Mouse (Mus musculus): ENCODE data around the gene Cbln3. TPM values are rescaled to one million over a fixed set of nuclear protein-coding genes. Genes with fewer than 3 reads are reported as not detected.

The Cbln3 gene
- polyA plus RNA-seq, 1 experiment from 2014 or later = 0.56 TPM

DNA sequence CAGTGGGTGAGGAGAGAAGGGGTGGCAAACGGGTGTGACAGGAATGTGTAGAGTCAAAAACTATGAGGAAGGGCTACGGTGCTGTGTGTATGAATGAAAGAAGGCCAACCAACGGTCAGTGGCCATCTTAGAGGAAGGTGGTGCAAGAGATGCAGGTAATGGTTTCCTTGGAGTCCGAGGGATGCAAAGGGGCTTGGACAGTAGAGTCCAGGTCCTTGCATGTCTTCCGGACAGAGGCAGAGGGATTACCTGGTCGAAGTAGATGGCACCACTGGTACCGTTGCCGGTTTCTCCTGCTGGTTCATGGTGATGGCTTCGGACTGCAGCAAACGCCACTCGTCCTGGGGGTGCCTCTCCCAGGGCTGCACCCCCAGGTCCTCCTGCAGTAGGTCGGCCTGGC is 529 bp downstream of the Cbln3 start:
- no peak overlapping the region for H3K9ac ChIP-seq (ENCODE audit: low read depth, low read length)
- ATAC-seq = no peak
- WGBS = 86% methylated on average over 10 of the region's 12 CpGs

DNA sequence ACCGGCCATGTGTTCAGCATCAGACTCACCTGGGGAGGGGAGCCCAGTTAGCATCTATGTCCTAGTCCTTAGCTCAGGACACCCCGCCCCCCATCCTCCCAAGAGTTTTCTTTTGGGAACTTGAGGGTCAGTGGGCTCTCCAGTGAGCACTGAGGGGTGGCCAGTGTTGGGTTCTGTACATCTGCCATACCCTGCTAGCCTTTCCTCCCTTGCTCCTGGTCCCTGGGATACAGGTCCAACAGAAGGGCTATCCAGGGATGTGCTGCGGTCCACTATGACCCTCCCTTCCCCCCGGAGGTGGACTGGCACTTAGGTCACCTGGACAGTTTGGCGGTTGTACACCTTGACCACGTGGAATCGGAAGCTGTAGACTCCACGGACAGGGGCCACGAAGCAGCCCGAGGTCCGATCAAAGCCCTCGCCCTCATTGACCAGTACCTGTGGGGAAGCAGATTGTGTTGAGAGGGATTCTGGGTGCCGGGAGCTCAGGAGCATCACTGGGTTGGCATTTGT is 987 bp downstream of the Cbln3 start:
- no peak overlapping the region for H3K4me3 ChIP-seq (ENCODE audit: low read length)
- H3K9ac ChIP-seq (ENCODE audit: low read depth, low read length) = no peak overlapping the region
- no peaks in the 10 kb centered on the region for H3K9me3 ChIP-seq (ENCODE audit: control insufficient read depth, low read length)
- H3K4me1 ChIP-seq (ENCODE audit: control insufficient read depth, insufficient read depth, low read depth, low read length) = peaks cover 19% of the 10 kb centered on the region
- 94% methylated on average over 13 of the region's 13 CpGs for WGBS
- peaks cover 11% of the 10 kb centered on the region for H3K36me3 ChIP-seq (ENCODE audit: control insufficient read depth, insufficient read depth, low read length)
- no peaks in the 10 kb centered on the region for H3K27me3 ChIP-seq (replicated peaks; ENCODE audit: control insufficient read depth, insufficient read depth, low read length)
- H3K4me2 ChIP-seq (ENCODE audit: low read length) = no peak overlapping the region
- no peak for ATAC-seq
- H3K27ac ChIP-seq (ENCODE audit: low read depth, low read length) = no peak overlapping the region

More for the DNA sequence above, 529 bp downstream of the Cbln3 start:
- Histone ChIP-seq H3K4me1 (ENCODE audit: control insufficient read depth, insufficient read depth, low read depth, low read length) (peaks cover 19% of the 10 kb centered on the region), H3K4me2 (ENCODE audit: low read length) (no peak overlapping the region), H3K36me3 (ENCODE audit: control insufficient read depth, insufficient read depth, low read length) (peaks cover 13% of the 10 kb centered on the region), H3K4me3 (ENCODE audit: low read length) (no peak overlapping the region), H3K9me3 (ENCODE audit: control insufficient read depth, low read length) (no peaks in the 10 kb centered on the region), H3K27me3 (replicated peaks; ENCODE audit: control insufficient read depth, insufficient read depth, low read length) (no peaks in the 10 kb centered on the region), H3K27ac (ENCODE audit: low read depth, low read length) (peak overlapping the region; percentile 84; the same call in 1 of the 2 replicates)

GRCm38 (mm10) chr14:55882171-55882641 is 2.0 kb downstream of the Cbln3 start:
- no peak overlapping the region for H3K4me2 ChIP-seq (ENCODE audit: low read length)
- peaks cover 3% of the 10 kb centered on the region for H3K36me3 ChIP-seq (ENCODE audit: control insufficient read depth, insufficient read depth, low read length)
- no peak overlapping the region for H3K9ac ChIP-seq (ENCODE audit: low read depth, low read length)
- ATAC-seq = no peak
- no peaks in the 10 kb centered on the region for H3K9me3 ChIP-seq (ENCODE audit: control insufficient read depth, low read length)
- H3K4me3 ChIP-seq (ENCODE audit: low read length) = no peak overlapping the region
- WGBS = 78% methylated on average over 6 of the region's 6 CpGs
- no peaks in the 10 kb centered on the region for H3K27me3 ChIP-seq (replicated peaks; ENCODE audit: control insufficient read depth, insufficient read depth, low read length)
- no peak overlapping the region for H3K27ac ChIP-seq (ENCODE audit: low read depth, low read length)
- peaks cover 19% of the 10 kb centered on the region for H3K4me1 ChIP-seq (ENCODE audit: control insufficient read depth, insufficient read depth, low read depth, low read length)

DNA sequence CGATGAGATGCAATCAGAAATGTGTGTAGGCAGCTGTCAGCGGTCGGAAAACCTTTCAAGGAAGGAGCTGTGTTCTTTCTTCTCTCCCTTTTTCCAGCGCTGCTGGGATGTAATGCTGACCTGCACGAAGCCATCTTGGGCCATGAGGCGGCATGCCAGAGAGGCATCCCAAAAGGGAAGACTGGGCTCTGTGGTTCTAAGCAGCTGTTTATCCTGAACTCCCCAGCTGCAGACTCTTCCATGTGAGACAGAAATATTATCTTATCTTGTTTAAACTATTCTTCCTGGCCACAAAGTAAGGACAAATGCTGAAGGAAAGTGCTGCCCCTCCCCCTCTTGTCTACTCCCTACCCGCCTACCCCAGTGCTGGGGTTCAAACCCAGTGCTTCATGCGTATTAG is 3.2 kb downstream of the Cbln3 start:
- H3K4me1 ChIP-seq (ENCODE audit: control insufficient read depth, insufficient read depth, low read depth, low read length) = peaks cover 10% of the 10 kb centered on the region
- no peak overlapping the region for H3K27ac ChIP-seq (ENCODE audit: low read depth, low read length)
- H3K4me2 ChIP-seq (ENCODE audit: low read length) = no peak overlapping the region
- ATAC-seq = no peak
- no peak overlapping the region for H3K4me3 ChIP-seq (ENCODE audit: low read length)
- 84% methylated on average over 8 of the region's 8 CpGs for WGBS
- no peaks in the 10 kb centered on the region for H3K27me3 ChIP-seq (replicated peaks; ENCODE audit: control insufficient read depth, insufficient read depth, low read length)
- no peaks in the 10 kb centered on the region for H3K36me3 ChIP-seq (ENCODE audit: control insufficient read depth, insufficient read depth, low read length)
- no peaks in the 10 kb centered on the region for H3K9me3 ChIP-seq (ENCODE audit: control insufficient read depth, low read length)
- H3K9ac ChIP-seq (ENCODE audit: low read depth, low read length) = no peak overlapping the region

GRCm38 (mm10) chr14:55879623-55880022 is 4.6 kb downstream of the Cbln3 start:
- H3K36me3 ChIP-seq (ENCODE audit: control insufficient read depth, insufficient read depth, low read length) = no peaks in the 10 kb centered on the region
- no peak overlapping the region for H3K4me2 ChIP-seq (ENCODE audit: low read length)
- no peak overlapping the region for H3K9ac ChIP-seq (ENCODE audit: low read depth, low read length)
- H3K27me3 ChIP-seq (replicated peaks; ENCODE audit: control insufficient read depth, insufficient read depth, low read length) = no peaks in the 10 kb centered on the region
- 38% methylated on average over 1 of the region's 1 CpGs for WGBS
- peaks cover 5% of the 10 kb centered on the region for H3K4me1 ChIP-seq (ENCODE audit: control insufficient read depth, insufficient read depth, low read depth, low read length)
- H3K4me3 ChIP-seq (ENCODE audit: low read length) = no peak overlapping the region
- no peak overlapping the region for H3K27ac ChIP-seq (ENCODE audit: low read depth, low read length)
- H3K9me3 ChIP-seq (ENCODE audit: control insufficient read depth, low read length) = no peaks in the 10 kb centered on the region
- no peak for ATAC-seq

DNA sequence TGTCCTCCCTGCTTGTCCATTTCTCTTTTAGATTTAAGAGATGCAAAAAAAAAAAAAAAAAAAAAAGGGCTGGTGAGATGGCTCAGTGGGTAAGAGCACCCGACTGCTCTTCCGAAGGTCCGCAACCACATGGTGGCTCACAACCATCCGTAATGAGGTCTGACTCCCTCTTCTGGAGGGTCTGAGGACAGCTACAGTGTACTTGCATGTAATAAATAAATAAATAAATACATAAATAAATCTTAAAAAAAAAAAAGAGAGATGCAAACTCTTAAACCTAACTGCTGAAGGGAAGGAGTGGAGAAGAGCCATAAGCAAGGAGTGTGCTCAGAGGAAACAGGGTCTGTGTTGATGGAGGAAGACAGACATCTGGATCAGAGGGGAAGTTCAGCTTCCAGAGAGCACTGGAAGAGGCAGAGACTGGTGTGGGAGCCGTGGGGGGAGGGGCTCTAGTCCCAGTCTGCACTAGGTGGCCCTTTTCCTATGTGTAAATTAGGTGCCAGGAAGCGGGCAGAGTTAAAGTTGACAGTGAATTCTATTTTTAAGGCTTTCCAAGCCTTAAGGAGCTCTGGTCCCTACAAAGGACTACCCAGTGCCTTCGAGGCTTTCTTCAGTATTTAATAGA is 5.8 kb downstream of the Cbln3 start:
- Histone ChIP-seq H3K4me1 (ENCODE audit: control insufficient read depth, insufficient read depth, low read depth, low read length) (peaks cover 7% of the 10 kb centered on the region), H3K27ac (ENCODE audit: low read depth, low read length) (no peak overlapping the region), H3K4me3 (ENCODE audit: low read length) (no peak overlapping the region), H3K9me3 (ENCODE audit: control insufficient read depth, low read length) (no peaks in the 10 kb centered on the region), H3K4me2 (ENCODE audit: low read length) (no peak overlapping the region), H3K27me3 (replicated peaks; ENCODE audit: control insufficient read depth, insufficient read depth, low read length) (no peaks in the 10 kb centered on the region), H3K9ac (ENCODE audit: low read depth, low read length) (no peak overlapping the region), H3K36me3 (ENCODE audit: control insufficient read depth, insufficient read depth, low read length) (no peaks in the 10 kb centered on the region)
- WGBS = 38% methylated on average over 7 of the region's 7 CpGs
- no peak for ATAC-seq

DNA sequence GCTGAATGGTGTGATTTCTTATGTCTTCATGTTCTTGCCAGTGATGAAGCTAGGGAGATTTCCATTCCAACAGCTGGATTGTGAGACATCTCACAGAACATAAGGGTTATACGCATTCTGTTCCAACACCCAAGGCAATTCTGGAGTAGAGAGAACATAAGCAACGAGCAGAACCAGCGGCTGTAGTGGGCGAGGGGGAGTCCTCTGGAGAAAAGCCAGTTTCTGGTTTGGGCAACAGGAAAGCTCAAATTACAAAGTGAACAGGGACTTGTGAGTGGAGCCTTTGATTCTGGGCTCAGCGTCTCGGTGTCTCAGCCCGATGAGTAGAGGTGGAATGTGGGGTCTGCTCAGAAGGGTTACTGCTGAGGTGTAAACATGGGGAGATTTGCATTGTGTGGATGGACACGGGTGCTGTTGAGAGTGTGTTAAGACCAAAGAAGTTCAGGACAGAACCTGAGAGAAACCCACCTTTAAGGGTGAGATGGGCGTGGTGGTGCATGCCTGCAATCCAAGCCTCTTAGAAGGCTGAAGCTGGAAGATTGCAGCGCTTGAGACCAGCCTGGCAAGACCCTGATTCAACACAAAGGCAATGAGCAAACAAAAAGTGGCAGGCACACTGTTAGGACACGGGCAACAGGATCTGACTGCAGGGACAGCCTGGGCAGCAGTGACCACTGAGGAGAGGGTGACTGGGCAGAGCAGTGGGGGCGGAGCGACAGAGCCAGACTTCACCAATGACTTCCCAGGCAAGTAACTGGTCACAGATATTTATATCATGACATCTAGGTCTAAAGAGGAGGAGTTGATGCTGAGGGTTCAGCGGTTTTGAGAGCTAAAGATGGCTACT is 6.5 kb downstream of the Cbln3 start:
- H3K4me2 ChIP-seq (ENCODE audit: low read length) = no peak overlapping the region
- no peak overlapping the region for H3K27ac ChIP-seq (ENCODE audit: low read depth, low read length)
- H3K27me3 ChIP-seq (replicated peaks; ENCODE audit: control insufficient read depth, insufficient read depth, low read length) = no peaks in the 10 kb centered on the region
- no peak overlapping the region for H3K4me3 ChIP-seq (ENCODE audit: low read length)
- 39% methylated on average over 14 of the region's 14 CpGs for WGBS
- no peaks in the 10 kb centered on the region for H3K9me3 ChIP-seq (ENCODE audit: control insufficient read depth, low read length)
- 0 out of 2 replicates have a peak, but pooled peaks cover 1% of the 10 kb centered on the region for H3K36me3 ChIP-seq (ENCODE audit: control insufficient read depth, insufficient read depth, low read length)
- peaks cover 9% of the 10 kb centered on the region for H3K4me1 ChIP-seq (ENCODE audit: control insufficient read depth, insufficient read depth, low read depth, low read length)
- no peak overlapping the region for H3K9ac ChIP-seq (ENCODE audit: low read depth, low read length)
- no peak for ATAC-seq

GRCm38 (mm10) chr14:55873714-55874683 is 10.2 kb downstream of the Cbln3 start:
- Histone ChIP-seq H3K4me1 (ENCODE audit: control insufficient read depth, insufficient read depth, low read depth, low read length) (peaks cover 9% of the 10 kb centered on the region), H3K36me3 (ENCODE audit: control insufficient read depth, insufficient read depth, low read length) (peaks cover 32% of the 10 kb centered on the region), H3K27me3 (replicated peaks; ENCODE audit: control insufficient read depth, insufficient read depth, low read length) (no peaks in the 10 kb centered on the region), H3K27ac (ENCODE audit: low read depth, low read length) (peak overlapping the region; percentile 64; the same call in 1 of the 2 replicates), H3K9me3 (ENCODE audit: control insufficient read depth, low read length) (no peaks in the 10 kb centered on the region), H3K9ac (ENCODE audit: low read depth, low read length) (peak overlapping the region; percentile 48; the same call in 1 of the 2 replicates), H3K4me2 (ENCODE audit: low read length) (peak overlapping the region; percentile 45), H3K4me3 (ENCODE audit: low read length) (peak overlapping the region; percentile 27)
- peak; percentile 55 for ATAC-seq
- WGBS = 15% methylated on average over 30 of the region's 30 CpGs

All from hindbrain, embryonic 16.5 days (tissue).